Mouse (Mus musculus) forebrain, embryonic 10.5 days (tissue): ENCODE data around the gene 4930544G11Rik. TPM values are rescaled to one million over a fixed set of nuclear protein-coding genes. Genes with fewer than 3 reads are reported as not detected.

ENCODE experiments used
- DNase-seq: peaks from one replicate; pipeline ENCODE4 v3.0.0-alpha.2; 2017; ENCODE audit warnings: low spot score; ENCODE audit errors: extremely low spot score
- H3K27ac ChIP-seq: fragments of 300-500 bp; sonication (generic); 2 replicates; pipeline ENCODE4 v1.5.1; 2016; ENCODE audit warnings: mild to moderate bottlenecking
- H3K27me3 ChIP-seq: fragments of 300-500 bp; sonication (generic); 2 replicates; pipeline ENCODE4 v1.6.1; 2016; ENCODE audit warnings: mild to moderate bottlenecking; ENCODE audit not compliant: poor library complexity, severe bottlenecking
- H3K36me3 ChIP-seq: fragments of 300-500 bp; sonication (generic); replicated peaks from 2 replicates; pipeline ENCODE4 v1.6.1; 2016; ENCODE audit warnings: mild to moderate bottlenecking, moderate library complexity
- H3K4me1 ChIP-seq: fragments of 300-500 bp; sonication (generic); 2 replicates; pipeline ENCODE4 v1.6.1; 2016
- H3K4me3 ChIP-seq: fragments of 300-500 bp; sonication (generic); 2 replicates; pipeline ENCODE4 v1.5.1; 2016; ENCODE audit warnings: mild to moderate bottlenecking, moderate library complexity
- H3K9me3 ChIP-seq: fragments of 300-500 bp; sonication (generic); 2 replicates; pipeline ENCODE4 v1.6.1; 2016; ENCODE audit warnings: mild to moderate bottlenecking, moderate library complexity
- WGBS: fragments of 180-500 bp; shearing (Covaris S2); methylation state at CpG from one replicate; pipeline ENCODE4 v1.1.7; 2016; 5-methylcytosine and 5-hydroxymethylcytosine counted together
- polyA plus RNA-seq: library from polyadenylated mRNA; unstranded; fragments of >200 nt; fragmentation: Nextera tagmentation; extraction: Ambion mirVana; gene quantifications from 2 replicates; pipeline ENCODE4 v1.2.1, GENCODE M21; 2016

The 4930544G11Rik gene
- polyA plus RNA-seq, 1 experiment from 2014 or later = not detected

GRCm38 (mm10) chr6:65970410-65970809, 18.0 kb downstream of the 4930544G11Rik start:
- no peak for DNase-seq
- WGBS = 88% methylated on average over 9 of the region's 9 CpGs
- Histone ChIP-seq H3K4me1 (peaks cover 16% of the 10 kb centered on the region), H3K27ac (no peak overlapping the region), H3K27me3 (no peaks in the 10 kb centered on the region), H3K9me3 (no peaks in the 10 kb centered on the region), H3K4me3 (no peak overlapping the region), H3K36me3 (no peaks in the 10 kb centered on the region)

- Histone ChIP-seq H3K27ac (no peak overlapping the region), H3K9me3 (no peaks in the 10 kb centered on the region), H3K36me3 (no peaks in the 10 kb centered on the region), H3K27me3 (no peaks in the 10 kb centered on the region), H3K4me1 (no peaks in the 10 kb centered on the region), H3K4me3 (no peak overlapping the region)
- no peak for DNase-seq
- WGBS = 73% methylated on average over 3 of the region's 3 CpGs
Observed at GRCm38 (mm10) chr6:65992081-65992480, 39.7 kb downstream of the 4930544G11Rik start.

GRCm38 (mm10) chr6:65998343-65998742, 45.9 kb downstream of the 4930544G11Rik start:
- no peaks in the 10 kb centered on the region for H3K4me1 ChIP-seq
- H3K36me3 ChIP-seq = no peaks in the 10 kb centered on the region
- no peak overlapping the region for H3K27ac ChIP-seq
- no peak overlapping the region for H3K4me3 ChIP-seq
- 0 out of 2 replicates have a peak, but pooled peaks cover 6% of the 10 kb centered on the region for H3K9me3 ChIP-seq
- H3K27me3 ChIP-seq = no peaks in the 10 kb centered on the region
- DNase-seq = no peak

Other genes with a start within 250 kb of the 4930544G11Rik start
- gene Prdm5, start 173.6 kb upstream of the 4930544G11Rik start, polyA plus RNA-seq = 17.1 and 17.4 TPM in 2 replicates